Mouse (Mus musculus) layer of hippocampus, adult 9-10 months (tissue): ENCODE measurements around the gene Il34.
"Not testable (repeated sequence)": the region's sequence is repeated elsewhere in the genome, so short reads cannot be mapped to it uniquely, and the experiment has no call there.

Experiments used
- DNase-seq: peaks from one replicate; pipeline ENCODE4 v3.0.0; 2022; ENCODE audit warnings: low spot score

Gene Il34

GRCm38 (mm10) chr8:110810481-110811065 is 4.8 kb upstream of the Il34 start:
- DNase-seq = no peak

GRCm38 (mm10) chr8:110809831-110810230 is 4.1 kb upstream of the Il34 start:
- DNase-seq = no peak

GRCm38 (mm10) chr8:110808495-110809472 is 3.1 kb upstream of the Il34 start:
- DNase-seq = no peak

GRCm38 (mm10) chr8:110806146-110806545 is 422 bp upstream of the Il34 start:
- no peak for DNase-seq

- DNase-seq = no peak
Observed at GRCm38 (mm10) chr8:110804825-110805514, 754 bp downstream of the Il34 start.

- DNase-seq = no peak
Observed at GRCm38 (mm10) chr8:110803856-110804255, 1.9 kb downstream of the Il34 start.

- no peak for DNase-seq
Observed at GRCm38 (mm10) chr8:110802988-110803387, 2.7 kb downstream of the Il34 start.

GRCm38 (mm10) chr8:110797086-110797485 is 8.6 kb downstream of the Il34 start:
- DNase-seq = no peak

- no peak for DNase-seq
Observed at GRCm38 (mm10) chr8:110794363-110794965, 11.3 kb downstream of the Il34 start.

GRCm38 (mm10) chr8:110793936-110794335 is 11.8 kb downstream of the Il34 start:
- no peak for DNase-seq

- no peak for DNase-seq
Observed at GRCm38 (mm10) chr8:110793511-110793910, 12.2 kb downstream of the Il34 start.

GRCm38 (mm10) chr8:110792574-110793200 is 13.0 kb downstream of the Il34 start:
- DNase-seq = no peak

- no peak for DNase-seq
Observed at GRCm38 (mm10) chr8:110791164-110791563, 14.6 kb downstream of the Il34 start.

- no peak for DNase-seq
Observed at GRCm38 (mm10) chr8:110790270-110790669, 15.5 kb downstream of the Il34 start.

- no peak for DNase-seq
Observed at GRCm38 (mm10) chr8:110789571-110789970, 16.2 kb downstream of the Il34 start.

GRCm38 (mm10) chr8:110788981-110789380 is 16.7 kb downstream of the Il34 start:
- no peak for DNase-seq

GRCm38 (mm10) chr8:110787411-110787954 is 18.2 kb downstream of the Il34 start:
- no peak for DNase-seq

- no peak for DNase-seq
Observed at GRCm38 (mm10) chr8:110786934-110787333, 18.8 kb downstream of the Il34 start.

GRCm38 (mm10) chr8:110786501-110786900 is 19.2 kb downstream of the Il34 start:
- not testable (repeated sequence) for DNase-seq

- DNase-seq = no peak
Observed at GRCm38 (mm10) chr8:110785366-110785765, 20.4 kb downstream of the Il34 start.

GRCm38 (mm10) chr8:110779924-110780718 is 25.6 kb downstream of the Il34 start:
- no peak for DNase-seq
